Mouse (Mus musculus): Measurements from ENCODE around the gene Fam131b.

Gene Fam131b

GRCm38 (mm10) chr6:42324067-42324481, 369 bp downstream of the Fam131b start:
- peak in 1 of 2 experiments; percentile 13 for DNase-seq

DNA sequence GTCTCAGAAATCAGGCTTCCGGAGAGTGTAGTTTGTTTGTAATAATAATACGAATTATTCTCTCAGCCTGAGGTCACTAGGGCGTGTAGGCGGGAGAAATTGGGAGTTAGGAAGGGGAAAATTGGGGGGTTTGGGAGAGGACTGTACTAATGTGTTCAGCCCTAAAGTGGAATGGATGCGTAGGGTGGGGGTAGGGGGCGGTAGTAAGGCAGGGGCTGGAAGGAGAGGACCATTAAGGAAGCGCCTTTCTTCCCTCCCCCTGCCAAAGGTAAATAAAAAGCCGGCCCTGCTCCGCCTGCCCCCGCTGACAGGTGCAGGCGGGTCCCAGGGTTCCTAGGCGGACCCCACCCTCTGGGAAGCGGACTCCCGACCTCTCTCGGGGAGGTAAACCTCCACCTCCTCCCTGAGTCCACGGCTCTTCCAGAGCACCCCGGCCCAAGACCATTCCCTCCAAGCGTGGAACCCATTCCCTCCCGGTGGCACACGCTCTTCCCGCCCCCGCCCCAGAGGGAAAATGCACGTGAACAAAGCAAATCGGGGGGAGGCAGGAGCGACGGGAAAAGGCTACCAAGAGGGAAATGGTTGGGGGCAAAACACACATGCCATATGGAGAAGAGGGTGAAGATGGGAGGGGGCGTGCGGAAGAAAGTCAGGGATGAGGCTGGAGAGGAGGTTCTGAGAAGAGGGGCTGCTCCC, 924 bp downstream of the Fam131b start:
- no peak for DNase-seq

GRCm38 (mm10) chr6:42318293-42318692, 6.2 kb downstream of the Fam131b start:
- no peak for DNase-seq

DNA sequence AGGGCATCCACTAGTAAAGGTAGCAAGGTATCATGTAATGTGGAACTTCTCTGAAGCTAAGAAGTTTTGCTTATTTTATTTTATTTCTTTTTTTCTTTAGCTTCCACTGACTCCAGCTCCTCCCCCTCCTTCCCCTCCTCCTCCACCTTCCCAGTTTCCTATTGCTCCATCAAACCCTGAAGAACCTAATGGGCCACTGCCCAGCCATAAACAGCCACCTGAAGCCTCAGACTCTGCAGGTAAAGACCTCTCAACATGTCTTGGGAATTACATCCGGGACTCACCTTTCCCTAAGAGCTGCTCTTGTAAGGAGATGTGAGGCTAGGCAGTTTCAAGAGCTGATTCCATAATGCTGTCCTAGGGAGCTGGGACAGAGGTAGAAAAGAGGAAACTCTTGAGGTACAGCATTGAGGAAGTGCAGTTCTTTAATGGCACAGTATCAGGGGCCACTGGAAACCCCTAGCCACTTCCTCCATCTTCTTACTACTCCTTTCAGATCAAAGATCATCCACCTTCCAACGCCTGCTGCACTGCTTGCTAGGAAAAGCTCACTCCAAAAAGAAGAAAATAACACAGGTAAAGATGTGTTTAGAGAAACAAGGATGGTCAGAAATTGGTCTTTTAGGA, 13.9 kb downstream of the Fam131b start:
- no peak for DNase-seq

DNA sequence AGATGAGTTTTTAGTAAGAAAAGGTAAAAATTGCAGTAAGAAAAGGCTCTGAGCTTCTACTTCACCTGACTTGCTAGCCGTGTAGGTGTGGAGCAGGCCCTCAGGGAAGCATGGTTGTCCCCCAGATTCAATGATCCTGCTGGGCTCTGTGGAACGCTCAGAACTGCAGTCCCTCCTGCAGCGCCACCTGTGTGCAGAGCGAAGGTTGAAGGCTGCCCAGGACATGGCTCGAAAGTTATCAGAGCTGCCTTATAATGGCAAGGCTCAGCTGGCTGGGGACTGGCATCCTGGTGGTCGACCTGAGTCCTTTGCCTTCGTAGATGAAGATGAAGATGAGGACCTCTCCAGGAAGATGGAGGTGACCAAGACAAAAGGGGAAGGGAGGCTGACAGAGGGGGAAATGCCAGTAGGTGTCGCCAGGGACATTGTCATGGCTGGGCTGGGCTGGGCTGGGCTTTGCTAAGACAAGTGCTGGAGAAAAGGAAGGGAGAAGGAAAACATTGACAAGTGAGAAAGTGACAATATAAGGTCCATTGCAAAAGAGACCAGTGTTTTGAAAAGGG, 14.5 kb downstream of the Fam131b start:
- DNase-seq: no peak

DNA sequence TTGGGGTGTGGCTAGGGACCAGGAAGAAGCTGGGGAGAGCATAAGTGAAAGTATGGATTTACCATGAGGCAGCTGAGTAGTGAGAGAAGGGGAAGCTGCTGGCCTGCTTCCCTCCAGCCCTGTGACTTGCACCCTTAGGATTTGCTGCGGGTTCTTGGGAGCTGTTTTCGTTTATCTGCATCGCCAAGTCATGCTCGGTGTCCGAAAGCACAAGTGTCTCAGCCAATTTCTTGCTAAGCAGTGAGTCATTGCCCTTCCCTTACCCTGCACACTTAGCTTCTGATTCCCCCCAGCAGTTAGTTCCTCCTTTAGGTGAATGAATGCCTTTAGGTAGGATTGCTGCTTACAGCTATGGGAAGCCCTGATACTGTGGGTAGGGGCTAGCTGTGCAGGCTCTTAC, 25.1 kb downstream of the Fam131b start:
- no peak for DNase-seq

DNA sequence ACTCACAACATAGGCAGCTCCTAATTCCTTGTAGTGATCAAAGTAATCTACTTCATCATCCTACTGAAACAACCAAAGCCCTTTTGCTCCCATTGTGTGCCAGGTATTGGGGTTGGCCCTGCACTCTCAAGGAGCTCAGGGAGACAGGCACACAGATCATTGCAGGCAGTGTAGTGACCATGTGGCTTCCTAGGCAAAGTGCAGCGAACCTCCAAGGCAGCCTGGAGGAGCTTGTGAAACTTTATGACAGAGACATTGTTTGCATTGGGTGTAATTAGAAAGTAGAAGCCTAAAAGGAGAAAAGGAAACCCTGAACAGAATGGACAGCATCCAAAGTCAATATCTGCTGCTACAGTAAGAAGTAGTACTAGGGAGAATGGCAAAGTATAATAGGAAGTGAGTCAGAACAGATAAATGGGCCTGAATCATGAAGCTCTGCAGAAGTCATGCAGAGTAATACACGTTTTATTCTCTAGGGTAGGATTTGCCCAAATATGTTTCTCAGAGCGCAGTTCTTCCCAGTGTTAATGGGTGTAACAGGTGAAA, 28.8 kb downstream of the Fam131b start:
- no peak for DNase-seq

DNA sequence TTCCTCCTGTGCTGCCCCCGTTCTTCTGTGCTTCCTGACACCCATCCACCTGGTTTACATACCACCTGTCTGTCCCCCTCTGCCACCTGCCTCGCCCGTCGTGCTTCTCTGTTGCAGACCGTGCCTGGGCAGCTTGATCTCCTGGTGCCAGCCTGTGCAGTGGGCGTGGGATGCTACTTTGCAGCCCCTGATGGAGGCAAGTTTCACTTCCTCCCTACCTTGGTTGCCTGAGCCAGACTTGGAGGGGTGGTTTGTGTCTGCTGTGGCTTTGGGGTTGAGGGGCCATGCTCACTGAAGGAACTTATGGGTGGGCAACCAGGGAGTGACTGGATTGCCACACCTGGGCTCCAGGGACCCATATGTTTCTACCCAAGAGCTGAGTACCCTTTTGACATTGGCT, 31.1 kb downstream of the Fam131b start:
- no peak for DNase-seq

DNA sequence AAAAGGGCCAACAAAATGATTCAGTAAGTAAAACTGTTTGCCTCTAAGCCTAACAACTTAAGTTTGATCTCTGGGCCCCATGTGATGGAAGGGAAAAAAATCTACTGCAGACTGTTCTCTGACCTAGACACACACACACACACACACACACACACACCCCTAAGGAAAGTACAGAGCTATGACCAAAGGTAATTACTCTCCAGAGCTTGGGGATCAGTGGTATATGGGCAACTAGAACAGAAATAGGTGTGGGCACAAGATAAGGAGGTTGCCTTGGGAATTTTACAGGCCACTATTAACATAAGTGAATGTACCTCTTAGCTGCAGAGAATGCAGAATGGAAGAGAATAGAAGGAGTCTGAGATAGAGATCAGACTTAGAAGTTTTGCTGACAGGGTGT, 36.9 kb downstream of the Fam131b start:
- no peak for DNase-seq

GRCm38 (mm10) chr6:42286448-42286847, 38.0 kb downstream of the Fam131b start, which contains the start of gene Clcn1:
Clcn1 (plus strand) TSS chr6:42286685.
- DNase-seq: no peak

GRCm38 (mm10) chr6:42282865-42283528, 41.4 kb downstream of the Fam131b start:
- no peak for DNase-seq

- DNase-seq: no peak
These were observed 48.3 kb downstream of the Fam131b start for GRCm38 (mm10) chr6:42276151-42276550.

DNA sequence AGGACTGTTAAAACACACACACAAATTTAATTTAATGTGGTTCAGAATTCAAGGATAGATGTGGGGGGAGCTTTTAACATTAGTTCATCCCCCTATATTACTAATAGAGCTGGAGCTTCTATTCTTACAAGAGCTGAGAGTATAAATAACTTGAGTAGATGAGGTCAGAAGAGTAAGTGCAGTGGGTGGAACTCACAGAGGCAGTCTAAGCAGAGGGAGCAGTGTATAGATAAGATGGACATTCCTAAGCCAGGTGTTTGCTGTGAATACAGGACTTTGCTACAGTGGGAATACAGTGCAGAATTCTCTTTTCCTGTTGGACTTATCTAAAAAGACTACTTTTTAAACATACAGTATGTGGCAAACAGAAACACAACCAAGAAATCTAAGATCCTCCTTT, 53.6 kb downstream of the Fam131b start:
- no peak for DNase-seq

- DNase-seq: no peak
These were observed 58.8 kb downstream of the Fam131b start for GRCm38 (mm10) chr6:42265391-42266330.

Data from thymus, adult 18-20 months (tissue).